Mouse (Mus musculus) hindbrain, embryonic 14.5 days (tissue): ENCODE measurements around the gene Impg2. TPM values are rescaled to one million over a fixed set of nuclear protein-coding genes. Genes with fewer than 3 reads are reported as not detected.

Experiments
- polyA plus RNA-seq: library from polyadenylated mRNA; unstranded; fragments of >200 nt; fragmentation: Nextera tagmentation; extraction: Ambion mirVana; gene quantifications from 2 replicates; pipeline ENCODE4 v1.2.1, GENCODE M21; 2014

The Impg2 gene
- polyA plus RNA-seq, 1 experiment from 2014 or later: 0.58 TPM

Other genes starting within 250 kb of the Impg2 start
- gene Rpl24, start 238.0 kb upstream of the Impg2 start, polyA plus RNA-seq: 493 and 568 TPM in 2 replicates
- 24.8 and 26.0 TPM in 2 replicates for gene Zbtb11, start 230.4 kb upstream of the Impg2 start, polyA plus RNA-seq
- 214 and 224 TPM in 2 replicates for gene Pcnp, start 174.6 kb upstream of the Impg2 start, polyA plus RNA-seq
- 20.9 and 21.8 TPM in 2 replicates for gene Trmt10c, start 166.5 kb upstream of the Impg2 start, polyA plus RNA-seq
- 49.1 and 54.7 TPM in 2 replicates for gene Senp7, start 156.0 kb upstream of the Impg2 start, polyA plus RNA-seq